ENCODE assay signal across 8 mouse cellular contexts in genomic region chrX:73718686-73719362, GRCm38 (mm10). TPM values are rescaled to one million over a fixed set of nuclear protein-coding genes. Genes with fewer than 3 reads are reported as not detected.
DNase-seq lines count a peak whose midpoint lies in the region; ATAC-seq and TF ChIP-seq lines count a peak whose summit lies in the region.

No protein-coding gene starts in this region.

- WGBS in forebrain, embryonic 11.5 days = 48% methylated on average over 5 of the region's 5 CpGs
- 33% methylated on average over 5 of the region's 5 CpGs for WGBS in forebrain, postnatal 0 days
- 42% methylated on average over 5 of the region's 5 CpGs for WGBS in limb, embryonic 14.5 days

- H3K9me3 ChIP-seq in forebrain, embryonic 11.5 days (ENCODE audit: control insufficient read depth, low read length) = no peaks in the 10 kb centered on the region
- H3K9me3 ChIP-seq in forebrain, postnatal 0 days (ENCODE audit: low read length) = no peaks in the 10 kb centered on the region
- H3K9me3 ChIP-seq in limb, embryonic 14.5 days (ENCODE audit: control insufficient read depth, low read length) = no peaks in the 10 kb centered on the region

- no peak overlapping the region for H3K4me3 ChIP-seq in forebrain, embryonic 11.5 days (ENCODE audit: low read depth, low read length)
- H3K4me3 ChIP-seq in forebrain, postnatal 0 days (ENCODE audit: low read depth, low read length) = no peak overlapping the region
- H3K4me3 ChIP-seq in limb, embryonic 14.5 days (replicated peaks; ENCODE audit: low read length) = no peak overlapping the region

- H3K36me3 ChIP-seq in forebrain, embryonic 11.5 days (ENCODE audit: control insufficient read depth, insufficient read depth, low read length) = no peaks in the 10 kb centered on the region
- H3K36me3 ChIP-seq in forebrain, postnatal 0 days (ENCODE audit: insufficient read depth) = no peaks in the 10 kb centered on the region; the same call in 1 of the 2 replicates
- H3K36me3 ChIP-seq in limb, embryonic 14.5 days (ENCODE audit: control insufficient read depth, insufficient read depth, low read length) = no peaks in the 10 kb centered on the region

- H3K9ac ChIP-seq in forebrain, embryonic 11.5 days (ENCODE audit: low read length) = peak overlapping the region; percentile 20; the same call in 1 of the 2 replicates
- H3K9ac ChIP-seq in forebrain, postnatal 0 days = no peak overlapping the region
- no peak overlapping the region for H3K9ac ChIP-seq in limb, embryonic 14.5 days (ENCODE audit: low read depth, low read length, severe bottlenecking)

- no peak for TF ChIP-seq POLR2A in limb, embryonic 14.5 days (IDR thresholded peaks at IDR 0.05; ENCODE audit: borderline replicate concordance, extremely low read depth, insufficient read depth, insufficient read length)

- ATAC-seq in forebrain, embryonic 11.5 days (replicated peaks; ENCODE audit: low FRiP score) = no peak
- no peak for ATAC-seq in forebrain, postnatal 0 days
- no peak for ATAC-seq in limb, embryonic 14.5 days (ENCODE audit: low FRiP score, low read depth)
- ATAC-seq in monocyte, adult 5-6 weeks (replicated peaks; ENCODE audit: insufficient number of reproducible peaks, low FRiP score, low TSS enrichment, poor library complexity, severe bottlenecking) = peak; percentile 37

- H3K27ac ChIP-seq in forebrain, embryonic 11.5 days (ENCODE audit: low read depth, low read length) = no peak overlapping the region
- no peak overlapping the region for H3K27ac ChIP-seq in forebrain, postnatal 0 days (ENCODE audit: low read depth, low read length)
- no peak overlapping the region for H3K27ac ChIP-seq in limb, embryonic 14.5 days (replicated peaks; ENCODE audit: low read depth, low read length)

- H3K4me2 ChIP-seq in forebrain, embryonic 11.5 days (ENCODE audit: low read depth, low read length, severe bottlenecking) = no peak overlapping the region
- H3K4me2 ChIP-seq in forebrain, postnatal 0 days (ENCODE audit: low read depth) = no peak overlapping the region
- H3K4me2 ChIP-seq in limb, embryonic 14.5 days (replicated peaks; ENCODE audit: low read depth, low read length, severe bottlenecking) = peak overlapping the region; percentile 23

- H3K27me3 ChIP-seq in forebrain, embryonic 11.5 days (ENCODE audit: control insufficient read depth, insufficient read depth, low read length) = no peaks in the 10 kb centered on the region; the same call in 1 of the 2 replicates
- H3K27me3 ChIP-seq in forebrain, postnatal 0 days (ENCODE audit: insufficient read depth, low read length) = no peaks in the 10 kb centered on the region
- no peaks in the 10 kb centered on the region for H3K27me3 ChIP-seq in limb, embryonic 14.5 days (ENCODE audit: control insufficient read depth, insufficient read depth, low read length)

- no peak for TF ChIP-seq CTCF in forebrain, postnatal 0 days (IDR thresholded peaks at IDR 0.05; ENCODE audit: low read depth)

- peak; percentile 53 for DNase-seq in forebrain, embryonic 11.5 days (ENCODE audit: low spot score)
- no peak for DNase-seq in forebrain, postnatal 0 days
- peak; percentile 35 for DNase-seq in MN1 (ENCODE audit: low spot score)
- DNase-seq in cerebellum, postnatal 25 days = peak; percentile 47 to 68
- peak; percentile 62 for DNase-seq in heart, postnatal 4 days
- DNase-seq in limb, embryonic 14.5 days (ENCODE audit: low spot score) = no peak
- DNase-seq in thymus, postnatal 36 days = peak; percentile 26 to 35

- peaks cover 2% of the 10 kb centered on the region; the same call in 1 of the 2 replicates for H3K4me1 ChIP-seq in forebrain, embryonic 11.5 days (replicated peaks; ENCODE audit: control insufficient read depth, insufficient read depth, low read length)
- H3K4me1 ChIP-seq in forebrain, postnatal 0 days (ENCODE audit: insufficient read depth) = no peaks in the 10 kb centered on the region
- peaks cover 20% of the 10 kb centered on the region for H3K4me1 ChIP-seq in limb, embryonic 14.5 days (ENCODE audit: control insufficient read depth, insufficient read depth, low read length)

RNA-seq across cellular contexts. Expression of gene Abcd1, which starts 2.4 kb away (rescaled TPM):
- 8.9 and 10.7 TPM in 2 replicates for polyA plus RNA-seq in forebrain, embryonic 11.5 days (2014; fragmentation: Nextera tagmentation; extraction: Ambion mirVana)
- total RNA-seq in forebrain, postnatal 0 days (2014; rRNA removed) = 11.7 and 13.8 TPM in 2 replicates
- polyA plus RNA-seq in forebrain, postnatal 0 days (2015; fragmentation: Nextera tagmentation; extraction: Ambion mirVana) = 6.7 and 7.6 TPM in 2 replicates
- 10 to 100 TPM; 20.4 to 20.7 TPM for total RNA-seq in heart, postnatal 4 days (2021)
- polyA plus RNA-seq in limb, embryonic 14.5 days (2012; rRNA removed) = 20.2 and 25.3 TPM in 2 replicates
- 15.2 and 16.8 TPM in 2 replicates for polyA plus RNA-seq in limb, embryonic 14.5 days (2014; fragmentation: Nextera tagmentation; extraction: Ambion mirVana)
- 23.6 to 41.6 TPM (median 26.6 TPM) in 3 replicates for total RNA-seq in monocyte, adult 5-6 weeks (2017)

RNA-seq across cellular contexts. Expression of gene Bcap31, which starts 2.8 kb away (rescaled TPM):
- polyA plus RNA-seq in forebrain, embryonic 11.5 days (2014; fragmentation: Nextera tagmentation; extraction: Ambion mirVana) = 128 and 135 TPM in 2 replicates
- total RNA-seq in forebrain, postnatal 0 days (2014; rRNA removed) = 41.9 and 45.4 TPM in 2 replicates
- polyA plus RNA-seq in forebrain, postnatal 0 days (2015; fragmentation: Nextera tagmentation; extraction: Ambion mirVana) = 113 and 121 TPM in 2 replicates
- total RNA-seq in heart, postnatal 4 days (2021) = 10 to 100 TPM; 94.0 to 99.8 TPM
- 82.5 and 97.4 TPM in 2 replicates for polyA plus RNA-seq in limb, embryonic 14.5 days (2012; rRNA removed)
- polyA plus RNA-seq in limb, embryonic 14.5 days (2014; fragmentation: Nextera tagmentation; extraction: Ambion mirVana) = 235 and 239 TPM in 2 replicates
- 223 to 253 TPM (median 241 TPM) in 3 replicates for total RNA-seq in monocyte, adult 5-6 weeks (2017)

RNA-seq across cellular contexts. Expression of gene Plxnb3, which starts 38.1 kb away (rescaled TPM):
- polyA plus RNA-seq in forebrain, embryonic 11.5 days (2014; fragmentation: Nextera tagmentation; extraction: Ambion mirVana) = 0.07 and 0.11 TPM in 2 replicates
- total RNA-seq in forebrain, postnatal 0 days (2014; rRNA removed) = 0.62 and 1.6 TPM in 2 replicates
- 0.29 and 0.45 TPM in 2 replicates for polyA plus RNA-seq in forebrain, postnatal 0 days (2015; fragmentation: Nextera tagmentation; extraction: Ambion mirVana)
- total RNA-seq in heart, postnatal 4 days (2021) = under 1 TPM; 0.54 to 0.67 TPM
- polyA plus RNA-seq in limb, embryonic 14.5 days (2012; rRNA removed) = 1.9 and 2.7 TPM in 2 replicates
- 0.62 and 0.82 TPM in 2 replicates for polyA plus RNA-seq in limb, embryonic 14.5 days (2014; fragmentation: Nextera tagmentation; extraction: Ambion mirVana)
- total RNA-seq in monocyte, adult 5-6 weeks (2017) = 2.7 to 6.1 TPM (median 3.9 TPM) in 3 replicates

RNA-seq across cellular contexts. Expression of gene Slc6a8, which starts 45.9 kb away (rescaled TPM):
- 7.5 and 9.0 TPM in 2 replicates for polyA plus RNA-seq in forebrain, embryonic 11.5 days (2014; fragmentation: Nextera tagmentation; extraction: Ambion mirVana)
- total RNA-seq in forebrain, postnatal 0 days (2014; rRNA removed) = 39.5 and 45.4 TPM in 2 replicates
- polyA plus RNA-seq in forebrain, postnatal 0 days (2015; fragmentation: Nextera tagmentation; extraction: Ambion mirVana) = 3.9 and 5.8 TPM in 2 replicates
- 100 to 1,000 TPM; 120 TPM for total RNA-seq in heart, postnatal 4 days (2021)
- polyA plus RNA-seq in limb, embryonic 14.5 days (2012; rRNA removed) = 71.9 and 98.9 TPM in 2 replicates
- 11.9 and 12.5 TPM in 2 replicates for polyA plus RNA-seq in limb, embryonic 14.5 days (2014; fragmentation: Nextera tagmentation; extraction: Ambion mirVana)
- total RNA-seq in monocyte, adult 5-6 weeks (2017) = 0.49 TPM in 1 of 3 replicates, not detected in the others

RNA-seq across cellular contexts. Expression of gene Srpk3, which starts 55.4 kb away (rescaled TPM):
- polyA plus RNA-seq in forebrain, embryonic 11.5 days (2014; fragmentation: Nextera tagmentation; extraction: Ambion mirVana) = 1.1 and 1.8 TPM in 2 replicates
- total RNA-seq in forebrain, postnatal 0 days (2014; rRNA removed) = 0.14 and 0.62 TPM in 2 replicates
- polyA plus RNA-seq in forebrain, postnatal 0 days (2015; fragmentation: Nextera tagmentation; extraction: Ambion mirVana) = 0.91 and 0.99 TPM in 2 replicates
- 10 to 100 TPM; 49.2 to 50.9 TPM for total RNA-seq in heart, postnatal 4 days (2021)
- polyA plus RNA-seq in limb, embryonic 14.5 days (2012; rRNA removed) = 46.4 and 48.0 TPM in 2 replicates
- polyA plus RNA-seq in limb, embryonic 14.5 days (2014; fragmentation: Nextera tagmentation; extraction: Ambion mirVana) = 22.2 and 31.0 TPM in 2 replicates
- total RNA-seq in monocyte, adult 5-6 weeks (2017) = 12.0 to 20.5 TPM (median 19.1 TPM) in 3 replicates

Comparison
In these comparisons a context has a peak if more than half of its experiments do, and no peak if none do; other contexts are left out.
1. DNase-seq: peak in forebrain, embryonic 11.5 days (single experiment), MN1 (single experiment), cerebellum, postnatal 25 days (2 of 2), heart, postnatal 4 days (single experiment) and thymus, postnatal 36 days (2 of 2); none in forebrain, postnatal 0 days (single experiment) and limb, embryonic 14.5 days (single experiment).